Mouse (Mus musculus) ES-Bruce4 (cell line): Measurements from ENCODE around the gene Yipf2. TPM values are rescaled to one million over a fixed set of nuclear protein-coding genes. Genes with fewer than 3 reads are reported as not detected.

Experiments
- H3K27ac ChIP-seq: 2 replicates; pipeline ENCODE4 v1.5.1; 2012; ENCODE audit warnings: low read length, inconsistent platforms; ENCODE audit not compliant: insufficient read depth
- H3K27me3 ChIP-seq: 2 replicates; pipeline ENCODE4 v1.6.1; 2012; ENCODE audit warnings: mild to moderate bottlenecking, low read length, inconsistent platforms; ENCODE audit not compliant: control insufficient read depth, poor library complexity, insufficient read depth, severe bottlenecking
- H3K36me3 ChIP-seq: 2 replicates; pipeline ENCODE4 v1.6.1; 2012; ENCODE audit warnings: inconsistent platforms, mild to moderate bottlenecking, low read length, moderate library complexity; ENCODE audit not compliant: control insufficient read depth, poor library complexity, insufficient read depth, severe bottlenecking
- H3K4me1 ChIP-seq: one replicate; pipeline ENCODE4 v1.8.1; 2011; ENCODE audit warnings: low read length; ENCODE audit not compliant: control insufficient read depth, insufficient read depth
- H3K4me3 ChIP-seq: 2 replicates; pipeline ENCODE4 v1.5.1; 2011; ENCODE audit warnings: low read depth, mild to moderate bottlenecking, low read length
- H3K9ac ChIP-seq: 2 replicates; pipeline ENCODE4 v1.6.1; 2012; ENCODE audit warnings: low read depth, mild to moderate bottlenecking, inconsistent platforms; ENCODE audit not compliant: poor library complexity, severe bottlenecking
- H3K9me3 ChIP-seq: replicated peaks from 2 replicates; pipeline ENCODE4 v1.6.1; 2012; ENCODE audit warnings: mild to moderate bottlenecking, low read length, inconsistent platforms; ENCODE audit not compliant: control insufficient read depth, poor library complexity, insufficient read depth, severe bottlenecking
- CTCF ChIP-seq: IDR thresholded peaks from one replicate; pipeline ENCODE4 v1.8.1; 2011; ENCODE audit warnings: low read depth, low read length
- EP300 ChIP-seq: IDR thresholded peaks from 2 replicates; pipeline ENCODE4 v1.6.1; 2011; ENCODE audit warnings: low read depth, low read length; ENCODE audit not compliant: insufficient read depth
- POLR2A ChIP-seq: IDR thresholded peaks from one replicate; pipeline ENCODE4 v1.8.1; 2011; ENCODE audit warnings: low read length; ENCODE audit not compliant: insufficient read depth
- polyA plus RNA-seq: library from polyadenylated mRNA; stranded (reverse); fragments of >200 nt; gene quantifications from 2 replicates; pipeline ENCODE4 v1.2.4, GENCODE M21; 2011; ENCODE audit warnings: low read depth; ENCODE audit not compliant: missing spikeins, insufficient read depth, insufficient read length

The Yipf2 gene
- polyA plus RNA-seq = 17.4 and 18.9 TPM in 2 replicates

DNA sequence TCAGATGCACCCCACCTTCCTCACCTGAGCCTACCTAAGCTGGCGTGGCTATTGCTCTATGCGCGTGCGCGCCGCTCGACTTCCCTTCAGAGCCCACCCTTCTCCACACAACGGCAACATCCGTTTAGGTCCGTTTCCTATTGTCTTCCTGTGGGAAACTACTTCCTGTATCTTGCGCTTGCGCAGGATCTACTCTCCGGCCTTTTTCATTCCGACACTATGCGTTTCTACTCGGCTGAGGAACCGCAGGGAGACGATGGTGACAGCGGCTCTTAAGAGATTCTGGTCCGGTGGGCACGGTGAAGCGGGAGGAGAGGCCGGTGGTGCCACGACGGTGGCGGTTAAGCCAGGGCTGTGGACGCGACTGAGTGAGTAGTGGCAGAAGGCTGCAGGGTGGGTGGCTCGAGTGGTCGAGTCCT is at the start of gene Yipf2, which contains the start of gene Timm29:
TSS of gene Yipf2 (minus strand) at position 126 of the 419 bp plus-strand sequence.
TSS of gene Timm29 (plus strand) at position 20 of the 419 bp plus-strand sequence.
- Histone ChIP-seq H3K27me3 (no peaks in the 10 kb centered on the region), H3K4me3 (peak within 1 kb of the TSS; percentile 83), H3K4me1 (no peaks in the 10 kb centered on the region), H3K36me3 (peaks cover 13% of the 10 kb centered on the region), H3K9ac (peak within 1 kb of the TSS; percentile 53), H3K27ac (no peak within 1 kb of the TSS), H3K9me3 (no peaks in the 10 kb centered on the region)
- TF ChIP-seq EP300 (no peak), CTCF (no peak), POLR2A (peak; percentile 92)

DNA sequence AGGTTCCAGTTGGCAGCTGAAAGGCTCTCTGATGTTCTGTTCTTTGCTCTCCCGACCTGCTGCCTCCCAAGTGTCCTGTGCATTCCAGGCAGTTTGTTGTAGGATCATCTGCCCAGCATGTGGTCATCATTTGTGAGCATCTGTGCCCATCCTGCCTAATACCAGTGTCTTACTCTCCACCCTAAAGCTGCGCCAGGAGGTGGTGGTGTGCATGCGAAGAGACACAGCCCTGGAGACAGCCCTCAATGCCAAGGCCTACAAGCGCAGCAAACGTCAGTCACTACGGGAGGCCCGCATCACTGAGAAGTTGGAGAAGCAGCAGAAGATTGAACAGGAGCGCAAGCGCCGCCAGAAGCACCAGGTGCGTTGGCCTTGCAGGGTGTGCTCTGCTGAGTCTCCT is 46.4 kb upstream of the Yipf2 start:
- H3K36me3 ChIP-seq = peaks cover 57% of the 10 kb centered on the region
- no peak overlapping the region for H3K27ac ChIP-seq
- H3K4me1 ChIP-seq = no peaks in the 10 kb centered on the region
- H3K9ac ChIP-seq = no peak overlapping the region
- no peaks in the 10 kb centered on the region for H3K27me3 ChIP-seq
- H3K4me3 ChIP-seq = no peak overlapping the region
- no peak for TF ChIP-seq POLR2A
- no peak for TF ChIP-seq EP300
- no peak for TF ChIP-seq CTCF
- no peaks in the 10 kb centered on the region for H3K9me3 ChIP-seq

DNA sequence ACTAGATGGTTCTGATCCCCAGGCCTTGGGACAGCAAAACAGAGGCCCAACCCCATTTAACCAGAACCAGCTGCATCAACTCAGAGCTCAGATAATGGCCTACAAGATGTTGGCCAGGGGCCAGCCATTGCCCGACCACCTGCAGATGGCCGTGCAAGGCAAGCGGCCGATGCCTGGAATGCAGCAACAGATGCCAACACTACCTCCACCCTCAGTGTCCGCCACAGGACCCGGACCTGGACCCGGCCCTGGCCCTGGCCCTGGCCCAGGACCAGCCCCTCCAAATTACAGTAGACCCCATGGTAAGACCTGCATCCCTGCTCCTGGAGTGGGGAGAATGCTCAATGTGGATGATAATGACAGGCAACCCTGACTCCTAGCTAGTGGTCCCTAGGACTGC is 43.0 kb upstream of the Yipf2 start:
- H3K9ac ChIP-seq = no peak overlapping the region
- H3K36me3 ChIP-seq = peaks cover 37% of the 10 kb centered on the region
- TF ChIP-seq EP300 (no peak), CTCF (no peak), POLR2A (no peak)
- H3K4me3 ChIP-seq = no peak overlapping the region
- no peaks in the 10 kb centered on the region for H3K4me1 ChIP-seq
- H3K27me3 ChIP-seq = no peaks in the 10 kb centered on the region
- no peak overlapping the region for H3K27ac ChIP-seq
- H3K9me3 ChIP-seq = no peaks in the 10 kb centered on the region

DNA sequence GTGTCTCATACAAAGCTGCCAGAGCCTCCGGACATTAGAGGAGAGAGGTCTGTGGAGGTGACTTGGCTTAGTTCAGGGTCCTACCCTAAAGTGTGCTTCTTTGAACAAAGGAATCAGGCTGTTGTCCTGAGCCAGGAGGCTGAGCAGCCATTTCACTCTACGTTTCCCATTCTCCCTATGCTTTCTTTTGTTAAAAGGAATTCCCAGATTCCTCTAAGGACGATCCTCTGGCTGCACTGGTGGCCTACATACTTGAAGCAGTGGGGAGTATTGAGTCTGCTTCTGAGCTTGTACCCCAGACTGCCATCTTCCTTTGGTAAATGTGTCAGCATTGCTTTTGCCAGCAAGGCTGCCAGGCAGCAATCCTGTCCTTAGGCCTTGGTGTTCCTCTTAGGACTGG is 40.5 kb upstream of the Yipf2 start:
- H3K9ac ChIP-seq = no peak overlapping the region
- TF ChIP-seq EP300 (no peak), CTCF (no peak), POLR2A (no peak)
- H3K4me3 ChIP-seq = no peak overlapping the region
- no peaks in the 10 kb centered on the region for H3K9me3 ChIP-seq
- H3K4me1 ChIP-seq = no peaks in the 10 kb centered on the region
- H3K36me3 ChIP-seq = peaks cover 21% of the 10 kb centered on the region
- H3K27ac ChIP-seq = no peak overlapping the region
- no peaks in the 10 kb centered on the region for H3K27me3 ChIP-seq

DNA sequence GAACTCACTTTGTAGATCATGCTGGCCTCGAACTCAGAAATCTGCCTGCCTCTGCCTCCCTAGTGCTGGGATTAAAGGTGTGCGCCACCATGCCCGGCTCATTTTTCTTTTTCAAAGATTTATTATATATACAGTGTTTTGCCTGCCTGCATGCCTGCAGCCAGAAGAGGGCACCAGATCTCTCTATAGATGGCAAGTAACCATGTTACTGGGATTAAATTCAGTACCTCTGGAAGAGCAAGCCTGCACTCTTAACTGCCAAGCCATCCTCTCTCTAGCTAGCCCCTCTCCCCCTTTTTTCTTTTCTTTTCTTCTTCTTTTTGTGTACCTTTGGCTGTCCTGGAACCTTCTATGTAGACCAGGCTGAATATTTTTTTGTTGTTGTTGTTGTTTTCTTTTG is 38.0 kb upstream of the Yipf2 start:
- Histone ChIP-seq H3K4me3 (no peak overlapping the region), H3K9me3 (no peaks in the 10 kb centered on the region), H3K36me3 (peaks cover 7% of the 10 kb centered on the region; the same call in 1 of the 2 replicates), H3K4me1 (no peaks in the 10 kb centered on the region), H3K27ac (no peak overlapping the region), H3K9ac (no peak overlapping the region), H3K27me3 (no peaks in the 10 kb centered on the region)
- peak; percentile 25 for TF ChIP-seq CTCF
- TF ChIP-seq POLR2A = no peak

GRCm38 (mm10) chr9:21627145-21627795 is 34.6 kb upstream of the Yipf2 start:
- Histone ChIP-seq H3K4me3 (no peak overlapping the region), H3K36me3 (no peaks in the 10 kb centered on the region), H3K27me3 (no peaks in the 10 kb centered on the region), H3K27ac (no peak overlapping the region), H3K4me1 (no peaks in the 10 kb centered on the region), H3K9ac (no peak overlapping the region), H3K9me3 (no peaks in the 10 kb centered on the region)
- TF ChIP-seq CTCF = no peak
- TF ChIP-seq EP300 = no peak
- TF ChIP-seq POLR2A = no peak
